Comparison of ENCODE assay signal across 16 mouse cellular contexts in the genomic region with DNA sequence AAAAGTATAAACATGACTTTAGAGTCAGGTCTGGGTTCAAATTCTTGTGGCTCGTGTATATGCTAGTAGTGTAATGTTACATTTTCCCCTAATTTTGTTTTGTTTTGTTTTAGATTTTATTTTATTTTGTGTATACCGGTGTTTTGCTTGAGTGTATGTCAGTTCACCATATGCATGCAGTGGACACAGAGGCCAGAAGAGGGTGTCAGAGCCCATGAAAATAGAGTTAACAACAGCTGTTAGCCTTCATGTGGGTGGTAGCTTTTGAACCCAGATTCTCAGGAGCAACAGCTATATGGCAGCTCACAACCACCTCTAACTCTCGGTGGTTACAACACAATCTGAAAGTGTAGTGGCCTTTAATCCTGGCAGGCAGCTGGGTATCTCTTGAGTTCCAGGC.
DNase-seq lines count a peak whose midpoint lies in the region; ATAC-seq and TF ChIP-seq lines count a peak whose summit lies in the region.
"Had no signal": no experiment of that assay in that cellular context is flagged by ENCODE, and none has a peak within 500 bp of the region (broad histone marks: within the 10 kb centered on the region; RNA-seq: fewer than 3 reads in every experiment).

No protein-coding gene starts in this region.

- H3K36me3 ChIP-seq in kidney, adult 2 months (ENCODE audit: control insufficient read depth, insufficient read depth, low read length) = no peaks in the 10 kb centered on the region
- no peaks in the 10 kb centered on the region for H3K36me3 ChIP-seq in lung, postnatal 0 days (ENCODE audit: insufficient read depth, low read length)
- H3K36me3 ChIP-seq: limb, embryonic 10.5 days; neural tube, embryonic 15.5 days had no signal

- peaks cover 19% of the 10 kb centered on the region for H3K4me1 ChIP-seq in kidney, adult 2 months (ENCODE audit: control insufficient read depth, insufficient read depth, low read length)
- H3K4me1 ChIP-seq in lung, postnatal 0 days (ENCODE audit: insufficient read depth, low read depth, low read length) = peaks cover 20% of the 10 kb centered on the region; the same call in 1 of the 2 replicates
- H3K4me1 ChIP-seq: neural tube, embryonic 15.5 days had no signal

- H3K9ac ChIP-seq in lung, postnatal 0 days (replicated peaks; ENCODE audit: low read depth) = no peak overlapping the region
- H3K9ac ChIP-seq: neural tube, embryonic 15.5 days had no signal

- no peaks in the 10 kb centered on the region for H3K27me3 ChIP-seq in kidney, adult 2 months (replicated peaks; ENCODE audit: control insufficient read depth, insufficient read depth, low read length)
- H3K27me3 ChIP-seq in lung, postnatal 0 days (replicated peaks; ENCODE audit: insufficient read depth, low read length) = no peaks in the 10 kb centered on the region
- H3K27me3 ChIP-seq: neural tube, embryonic 15.5 days had no signal

- TF ChIP-seq CTCF in kidney, adult 2 months (conservative IDR thresholded peaks at IDR 0.05; ENCODE audit: insufficient read depth, insufficient read length, low read depth, low read length) = peak; percentile 26; the same call in 1 of the 2 replicates
- peak; percentile 51 for TF ChIP-seq CTCF in lung, postnatal 0 days (IDR thresholded peaks at IDR 0.05)

- no peak for TF ChIP-seq EP300 in lung, postnatal 0 days (IDR thresholded peaks at IDR 0.05)

- no peak overlapping the region for H3K4me2 ChIP-seq in lung, postnatal 0 days (replicated peaks; ENCODE audit: low read depth, low read length)
- H3K4me2 ChIP-seq: neural tube, embryonic 15.5 days had no signal

- TF ChIP-seq POLR2A in kidney, adult 2 months (IDR thresholded peaks at IDR 0.05; ENCODE audit: low read depth, low read length) = no peak

- no peak overlapping the region for H3K27ac ChIP-seq in kidney, adult 2 months (ENCODE audit: insufficient read depth, low read depth, low read length)
- H3K27ac ChIP-seq in lung, postnatal 0 days (ENCODE audit: low read length) = no peak overlapping the region
- H3K27ac ChIP-seq: limb, embryonic 10.5 days; neural tube, embryonic 15.5 days had no signal

- H3K9me3 ChIP-seq in lung, postnatal 0 days (ENCODE audit: low read length) = no peaks in the 10 kb centered on the region
- H3K9me3 ChIP-seq: limb, embryonic 10.5 days; neural tube, embryonic 15.5 days had no signal

- no peak overlapping the region for H3K4me3 ChIP-seq in kidney, adult 2 months (ENCODE audit: insufficient read depth, low read depth, low read length)
- no peak overlapping the region for H3K4me3 ChIP-seq in lung, postnatal 0 days (ENCODE audit: low read depth, low read length)
- H3K4me3 ChIP-seq: limb, embryonic 10.5 days; neural tube, embryonic 15.5 days had no signal

- WGBS in kidney, adult 2 months = 76% methylated on average over 3 of the region's 3 CpGs
- 84% methylated on average over 3 of the region's 3 CpGs for WGBS in lung, postnatal 0 days

- no peak for DNase-seq in kidney, adult 2 months
- DNase-seq in kidney, postnatal 14 days = no peak
- no peak for DNase-seq in lung, postnatal 0 days (ENCODE audit: low spot score)
- no peak for DNase-seq in lung, postnatal 36 days
- DNase-seq in T-cell, adult 2 months (ENCODE audit: low spot score) = peak; percentile 16
- no peak for DNase-seq in cerebellum, postnatal 10 days
- no peak for DNase-seq in embryo, embryonic 11 days
- DNase-seq: adrenal gland, adult 2 months; cerebellum, adult 18-20 months; heart, postnatal 14 days; kidney, postnatal 25 days; layer of hippocampus, postnatal 36 days; lung, adult 18-20 months; retina, postnatal 1 day had no signal

- no peak for ATAC-seq in lung, postnatal 0 days
